Mouse (Mus musculus) c-Kit-positive CD71-negative TER-119-negative erythroid progenitor cells, embryonic 14.5 days (primary cell): ENCODE data around the gene Scamp3.
A peak's percentile ranks its signal among the peaks of the same experiment; 100 is the strongest.
"Not testable (repeated sequence)": the region's sequence is repeated elsewhere in the genome, so short reads cannot be mapped to it uniquely, and the experiment has no call there.

Experiments
- DNase-seq: peaks from one replicate; pipeline ENCODE4 v3.0.0-alpha.2; 2013; ENCODE audit warnings: low read depth

Scamp3 gene

GRCm38 (mm10) chr3:89177242-89178106, at the start of gene Scamp3:
Gene Scamp3, plus strand, starts transcription at chr3:89177473.
- DNase-seq = peak; percentile 91

- no peak for DNase-seq
Measured at GRCm38 (mm10) chr3:89129908-89130307, 47.4 kb upstream of the Scamp3 start.

GRCm38 (mm10) chr3:89131816-89132215, 45.5 kb upstream of the Scamp3 start:
- no peak for DNase-seq

DNA sequence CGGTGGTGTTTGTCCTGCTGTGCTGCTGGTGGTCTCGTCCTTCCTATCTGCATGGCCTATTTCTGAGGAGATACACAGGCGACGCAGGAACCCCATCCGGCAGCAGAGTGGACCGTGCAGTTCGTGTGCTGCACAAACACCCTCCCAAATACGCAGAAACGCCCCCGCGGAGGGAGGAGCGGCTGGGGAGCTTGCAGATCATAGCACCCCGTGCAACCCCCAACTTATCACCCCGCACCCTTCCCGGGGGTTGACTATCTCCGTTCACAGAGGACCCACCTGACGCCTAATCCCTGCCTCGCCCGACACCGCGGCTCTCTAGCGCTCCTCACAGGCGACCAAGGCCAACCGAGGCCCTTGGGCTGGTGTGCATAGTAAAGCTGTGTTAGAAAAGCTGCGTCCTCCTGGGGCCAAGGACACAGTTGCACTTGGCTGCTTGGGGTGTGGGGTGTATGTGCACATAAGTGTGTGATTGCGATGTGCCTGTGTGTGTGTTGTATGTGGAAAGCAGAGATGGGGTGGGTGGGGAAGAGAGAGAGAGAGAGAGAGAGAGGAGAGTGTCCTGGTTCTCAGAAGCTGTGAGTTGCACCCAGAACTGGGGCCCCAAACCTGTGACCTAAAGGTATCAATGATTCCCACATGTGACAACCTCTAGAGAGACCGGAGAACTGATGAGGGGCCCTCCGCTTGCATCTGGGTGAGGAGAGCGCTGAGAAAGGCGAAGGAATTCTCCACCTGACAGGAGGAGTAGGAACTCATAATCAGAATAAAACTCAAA, 44.8 kb upstream of the Scamp3 start:
- peak; percentile 59 for DNase-seq

- no peak for DNase-seq
Measured at GRCm38 (mm10) chr3:89133063-89133450, 44.2 kb upstream of the Scamp3 start.

- DNase-seq = no peak
Measured at GRCm38 (mm10) chr3:89133752-89134151, 43.5 kb upstream of the Scamp3 start.

GRCm38 (mm10) chr3:89135958-89136357, 41.3 kb upstream of the Scamp3 start, which contains the start of gene Pklr:
Gene Pklr, plus strand, starts transcription at chr3:89136142.
- DNase-seq = no peak

DNA sequence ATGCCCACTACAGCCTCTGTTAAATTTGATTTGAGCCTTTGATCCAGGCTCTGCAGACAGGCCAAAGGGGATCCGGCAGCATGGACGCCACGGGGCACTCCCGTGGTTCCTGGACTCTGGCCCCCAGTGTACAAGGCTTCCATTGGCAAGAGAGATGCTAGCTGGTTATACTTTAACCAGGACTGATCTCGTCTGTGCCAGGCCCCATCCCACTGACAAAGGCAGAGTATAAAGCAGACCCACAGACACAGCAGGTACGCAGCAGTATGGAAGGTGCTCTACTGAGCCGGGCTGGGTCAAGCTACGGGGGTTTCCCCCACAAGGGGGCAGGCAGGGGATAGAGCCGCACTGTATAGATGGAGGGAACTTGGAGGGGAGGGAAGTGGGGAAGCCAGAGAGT, 40.9 kb upstream of the Scamp3 start:
- peak; percentile 30 for DNase-seq

- DNase-seq = no peak
Measured at GRCm38 (mm10) chr3:89144821-89145220, 32.5 kb upstream of the Scamp3 start.

- no peak for DNase-seq
Measured at GRCm38 (mm10) chr3:89145566-89145965, 31.7 kb upstream of the Scamp3 start.

GRCm38 (mm10) chr3:89147101-89147978, 29.9 kb upstream of the Scamp3 start:
- DNase-seq = no peak

- DNase-seq = no peak
Measured at GRCm38 (mm10) chr3:89147979-89148311, 29.3 kb upstream of the Scamp3 start.

DNA sequence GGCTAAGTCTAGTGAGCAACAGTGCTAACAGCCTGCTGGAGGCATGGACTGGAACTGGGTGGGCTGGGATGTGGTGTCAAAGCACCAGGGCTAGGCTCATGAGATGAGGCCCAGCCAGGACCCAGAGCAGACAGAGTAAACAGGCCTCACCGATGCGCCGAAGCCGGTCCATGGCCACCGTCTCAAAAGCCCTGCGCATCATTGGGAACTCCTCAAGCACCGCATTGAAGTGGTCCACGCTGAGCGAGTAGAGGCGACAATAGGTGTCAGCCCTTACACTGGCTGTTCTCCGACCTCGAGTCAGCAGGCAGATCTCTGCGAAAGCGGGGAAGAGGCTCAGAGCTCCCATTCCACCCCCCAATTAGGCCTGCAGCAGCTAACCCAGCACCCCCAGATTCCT, 28.7 kb upstream of the Scamp3 start:
- DNase-seq = no peak

DNA sequence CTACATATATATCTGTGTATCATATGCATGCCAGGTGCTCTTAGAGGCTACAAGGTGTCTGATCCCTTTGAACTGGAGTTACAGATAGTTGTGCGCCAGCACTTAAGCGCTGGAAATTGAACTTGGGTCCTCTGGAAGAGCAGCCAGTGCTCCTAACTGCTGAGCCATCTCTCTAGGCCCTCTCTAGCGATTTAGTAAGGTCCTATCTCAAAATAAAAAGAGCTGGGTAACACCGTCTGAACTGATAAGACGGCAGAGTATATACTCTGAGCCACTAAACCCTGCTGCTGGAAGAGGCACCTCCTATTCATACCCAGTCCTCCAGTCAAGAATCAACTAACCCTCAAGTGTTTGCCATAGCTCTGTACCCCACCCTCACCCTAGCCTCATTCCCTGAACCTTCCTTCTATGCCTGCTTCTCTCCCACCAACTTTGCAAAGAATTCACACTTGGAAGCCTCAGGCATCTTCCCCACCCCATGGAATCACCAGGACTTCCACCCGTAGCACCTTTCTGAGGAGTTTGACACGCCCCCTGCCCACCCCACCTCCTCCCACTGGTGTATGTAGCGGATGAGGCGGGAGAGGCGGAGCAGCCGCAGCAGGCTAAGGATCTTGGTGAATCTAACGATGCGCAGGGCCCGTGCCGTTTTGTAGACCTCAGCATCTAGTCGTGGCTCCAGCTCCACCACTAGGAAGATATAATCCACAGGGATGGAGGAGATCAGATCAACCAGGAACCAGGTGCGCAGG, 25.0 kb upstream of the Scamp3 start:
- DNase-seq = no peak

- no peak for DNase-seq
Measured at GRCm38 (mm10) chr3:89156951-89157350, 20.3 kb upstream of the Scamp3 start.

GRCm38 (mm10) chr3:89158651-89159050, 18.6 kb upstream of the Scamp3 start:
- DNase-seq = no peak

DNA sequence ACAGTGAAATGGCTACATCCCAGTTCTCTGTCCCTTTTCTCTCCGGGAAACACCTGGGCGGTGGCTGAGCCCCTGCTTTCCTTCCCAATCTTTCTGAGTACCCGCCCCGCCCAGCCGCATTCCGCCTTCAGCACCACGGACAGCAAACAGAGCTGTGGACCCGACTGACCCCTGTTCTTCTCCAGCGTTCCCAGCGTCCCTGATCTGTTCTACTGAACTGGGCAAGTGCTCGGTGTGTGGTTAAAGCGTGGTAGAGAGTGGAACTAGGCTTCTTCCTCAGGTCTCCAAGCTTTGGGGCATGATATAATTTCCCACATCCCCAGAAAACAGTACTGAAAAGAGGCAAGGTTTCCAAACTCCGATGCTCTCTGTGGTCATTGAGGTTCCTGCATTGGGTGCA, 18.1 kb upstream of the Scamp3 start:
- no peak for DNase-seq

DNA sequence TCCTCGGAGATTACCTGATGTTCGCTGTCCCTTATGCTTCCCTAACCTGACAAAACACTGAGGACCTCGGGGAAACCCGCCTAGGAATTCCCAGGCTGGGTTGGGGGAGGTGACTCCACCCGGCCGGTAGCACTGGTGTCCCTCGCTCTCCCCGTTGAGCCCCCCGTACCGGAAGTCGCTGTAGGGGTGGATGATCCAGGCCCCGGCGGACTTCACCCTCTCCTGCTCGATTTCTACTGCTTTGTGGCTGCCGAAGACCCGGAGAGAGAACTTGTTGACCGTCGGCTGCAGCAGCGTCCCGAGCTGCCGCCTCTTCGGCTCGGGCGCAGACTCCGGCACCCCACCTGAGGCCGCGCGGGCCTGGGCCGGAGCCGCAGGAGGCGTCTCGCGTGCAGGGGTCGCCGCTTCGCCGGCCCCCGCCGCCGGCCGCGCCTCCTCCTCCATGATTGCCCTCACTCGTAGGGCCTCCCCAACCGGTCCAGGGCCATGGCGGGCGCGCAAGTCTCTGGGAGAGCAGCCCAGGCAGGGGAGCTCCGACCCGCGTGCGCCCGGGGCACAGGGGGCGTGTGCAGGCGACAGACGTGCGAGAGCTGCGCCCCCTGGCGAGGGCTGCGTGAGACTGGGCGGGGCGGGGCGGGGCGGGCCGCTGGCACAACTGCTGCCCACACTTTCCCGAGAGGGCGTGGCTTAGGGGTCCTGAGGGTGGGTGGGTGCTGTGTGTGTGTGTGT, 17.5 kb upstream of the Scamp3 start, which contains the start of gene Hcn3:
Gene Hcn3, minus strand, starts transcription at position 581 of the 729 bp plus-strand sequence.
- DNase-seq = peak; percentile 82

DNA sequence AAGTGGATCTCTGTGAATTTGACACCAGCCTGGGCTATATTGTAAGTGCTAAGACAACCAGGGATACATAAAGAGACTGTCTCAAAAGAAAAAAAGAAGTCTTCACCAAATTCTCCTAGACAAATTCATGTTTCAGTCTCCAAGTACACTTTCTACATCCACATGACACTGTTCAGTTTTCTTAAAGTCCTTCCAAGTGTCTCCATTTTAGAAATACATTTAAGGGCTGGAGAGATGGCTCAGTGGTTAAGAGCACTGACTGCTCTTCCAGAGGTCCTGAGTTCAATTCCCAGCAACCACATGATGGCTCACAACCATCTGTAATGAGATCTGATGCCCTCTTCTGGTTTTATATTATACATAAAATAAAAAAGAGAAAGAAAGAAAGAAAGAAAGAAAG, 16.1 kb upstream of the Scamp3 start:
- not testable (repeated sequence) for DNase-seq

DNA sequence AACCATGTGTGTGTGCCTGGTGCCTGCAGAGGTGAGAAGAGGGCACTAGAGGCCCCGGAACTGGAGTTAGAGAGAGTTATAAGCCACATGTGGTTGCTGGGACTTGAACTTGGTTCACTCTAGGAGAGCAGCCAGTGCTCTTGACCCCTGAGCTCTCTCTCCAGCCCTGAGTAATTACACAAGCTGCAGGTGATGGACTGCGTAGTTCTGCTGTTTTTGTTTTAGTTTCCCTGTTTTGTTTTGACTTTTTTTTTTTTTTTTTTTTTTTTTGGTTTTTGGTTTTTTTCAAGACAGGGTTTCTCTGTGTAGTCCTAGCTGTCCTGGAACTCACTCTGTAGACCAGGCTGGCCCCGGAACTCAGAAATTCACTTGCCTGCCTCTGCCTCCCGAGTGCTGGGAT, 15.5 kb upstream of the Scamp3 start:
- no peak for DNase-seq

DNA sequence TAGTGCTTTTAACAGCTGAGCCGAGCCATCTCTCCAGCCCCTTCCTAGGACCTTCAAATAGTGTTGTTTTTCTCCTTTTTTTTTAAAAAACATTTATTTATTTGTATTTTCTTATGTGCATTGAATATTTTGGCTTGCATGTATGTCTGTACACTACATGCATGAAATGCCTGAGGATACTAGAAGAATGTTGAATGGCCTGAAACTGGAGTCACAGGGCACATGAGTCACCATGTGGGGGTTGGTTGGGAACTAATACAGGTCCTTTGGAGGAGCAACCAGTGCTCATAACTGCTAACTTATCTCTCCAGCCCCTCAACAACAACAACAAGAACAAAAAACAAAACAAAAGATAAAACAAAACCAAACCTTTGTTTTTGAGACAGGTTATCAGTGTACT, 14.2 kb upstream of the Scamp3 start:
- DNase-seq = no peak
